Mouse (Mus musculus) lung, embryonic 14.5 days (tissue): ENCODE results near the gene Gm29776. TPM values are rescaled to one million over a fixed set of nuclear protein-coding genes. Genes with fewer than 3 reads are reported as not detected.

Experiments
- ATAC-seq: fragments of 200-750 bp; cut with Nextera tagmentation; 2 replicates; pipeline ENCODE4 v1.8.0; 2017; ENCODE audit warnings: mild to moderate bottlenecking, moderate TSS enrichment, moderate library complexity; ENCODE audit not compliant: insufficient read depth
- DNase-seq: peaks from one replicate; pipeline ENCODE4 v3.0.0-alpha.2; 2015
- H3K27ac ChIP-seq: fragments of 300-500 bp; sonication (generic); 2 replicates; pipeline ENCODE4 v1.5.1; 2014; ENCODE audit warnings: low read depth, mild to moderate bottlenecking, moderate library complexity
- H3K27me3 ChIP-seq: fragments of 300-500 bp; sonication (generic); 2 replicates; pipeline ENCODE4 v1.6.1; 2014; ENCODE audit warnings: low read length, control low read depth; ENCODE audit not compliant: insufficient read depth
- H3K36me3 ChIP-seq: fragments of 300-500 bp; sonication (generic); 2 replicates; pipeline ENCODE4 v1.6.1; 2014; ENCODE audit warnings: control low read depth; ENCODE audit not compliant: insufficient read depth
- H3K4me1 ChIP-seq: fragments of 300-500 bp; sonication (generic); 2 replicates; pipeline ENCODE4 v1.6.1; 2014; ENCODE audit warnings: antibody characterized with exemption, control low read depth; ENCODE audit not compliant: insufficient read depth
- H3K4me2 ChIP-seq: fragments of 300-500 bp; sonication (generic); 2 replicates; pipeline ENCODE4 v1.6.1; 2014; ENCODE audit warnings: mild to moderate bottlenecking
- H3K4me3 ChIP-seq: fragments of 300-500 bp; sonication (generic); 2 replicates; pipeline ENCODE4 v1.5.1; 2014; ENCODE audit warnings: low read depth, low read length
- H3K9ac ChIP-seq: fragments of 300-500 bp; sonication (generic); 2 replicates; pipeline ENCODE4 v1.6.1; 2014
- H3K9me3 ChIP-seq: fragments of 300-500 bp; sonication (generic); 2 replicates; pipeline ENCODE4 v1.6.1; 2016; ENCODE audit warnings: low read depth, low read length, control low read depth
- CTCF ChIP-seq: IDR thresholded peaks from 2 replicates; pipeline ENCODE4 v1.5.1; 2016; ENCODE audit warnings: antibody characterized with exemption, low read depth
- WGBS: fragments of 180-500 bp; shearing (Covaris S2); extraction: QIAGEN DNeasy Blood & Tissue Kit; methylation state at CpG from one replicate; pipeline ENCODE4 v1.1.7; 2014; 5-methylcytosine and 5-hydroxymethylcytosine counted together
- polyA plus RNA-seq: library from polyadenylated mRNA; unstranded; fragments of >200 nt; fragmentation: Nextera tagmentation; extraction: Ambion mirVana; gene quantifications from 2 replicates; pipeline ENCODE4 v1.2.1, GENCODE M21; 2014

Gm29776 gene
- 0.12 and 0.15 TPM in 2 replicates for polyA plus RNA-seq

GRCm38 (mm10) chr14:54698733-54699132 is at the start of gene Gm29776:
TSS of gene Gm29776 (minus strand) at chr14:54698833.
- TF ChIP-seq CTCF = no peak
- Histone ChIP-seq H3K4me2 (no peak within 1 kb of the TSS), H3K27ac (no peak within 1 kb of the TSS), H3K4me1 (no peaks in the 10 kb centered on the region), H3K4me3 (no peak within 1 kb of the TSS), H3K27me3 (no peaks in the 10 kb centered on the region), H3K36me3 (0 out of 2 replicates have a peak, but pooled peaks cover 3% of the 10 kb centered on the region), H3K9ac (no peak within 1 kb of the TSS), H3K9me3 (no peaks in the 10 kb centered on the region)
- ATAC-seq (no peak), DNase-seq (no peak)
- 56% methylated on average over 4 of the region's 4 CpGs for WGBS

- no peak for TF ChIP-seq CTCF
- Histone ChIP-seq H3K27me3 (no peaks in the 10 kb centered on the region), H3K4me1 (no peaks in the 10 kb centered on the region), H3K4me2 (no peak overlapping the region), H3K9ac (no peak overlapping the region), H3K36me3 (no peaks in the 10 kb centered on the region), H3K27ac (no peak overlapping the region), H3K9me3 (no peaks in the 10 kb centered on the region), H3K4me3 (no peak overlapping the region)
- 82% methylated on average over 9 of the region's 9 CpGs for WGBS
- ATAC-seq (no peak), DNase-seq (no peak)
Observed at GRCm38 (mm10) chr14:54746038-54746437, 47.4 kb upstream of the Gm29776 start.

GRCm38 (mm10) chr14:54744473-54744872 is 45.8 kb upstream of the Gm29776 start:
- Histone ChIP-seq H3K27ac (no peak overlapping the region), H3K4me2 (no peak overlapping the region), H3K9ac (no peak overlapping the region), H3K9me3 (no peaks in the 10 kb centered on the region), H3K4me1 (no peaks in the 10 kb centered on the region), H3K4me3 (no peak overlapping the region), H3K27me3 (no peaks in the 10 kb centered on the region), H3K36me3 (no peaks in the 10 kb centered on the region)
- no peak for TF ChIP-seq CTCF
- DNase-seq (no peak), ATAC-seq (no peak)
- WGBS = 34% methylated on average over 8 of the region's 8 CpGs

GRCm38 (mm10) chr14:54742375-54742774 is 43.7 kb upstream of the Gm29776 start:
- no peaks in the 10 kb centered on the region for H3K27me3 ChIP-seq
- H3K9me3 ChIP-seq = no peaks in the 10 kb centered on the region
- no peak for ATAC-seq
- no peak overlapping the region for H3K9ac ChIP-seq
- no peak overlapping the region for H3K27ac ChIP-seq
- DNase-seq = peak; percentile 38
- no peak overlapping the region for H3K4me3 ChIP-seq
- H3K4me1 ChIP-seq = no peaks in the 10 kb centered on the region
- 51% methylated on average over 2 of the region's 2 CpGs for WGBS
- no peak overlapping the region for H3K4me2 ChIP-seq
- TF ChIP-seq CTCF = no peak
- no peaks in the 10 kb centered on the region for H3K36me3 ChIP-seq

- WGBS = 72% methylated on average over 6 of the region's 6 CpGs
- no peak overlapping the region for H3K9ac ChIP-seq
- no peak overlapping the region for H3K4me2 ChIP-seq
- H3K4me1 ChIP-seq = no peaks in the 10 kb centered on the region
- no peaks in the 10 kb centered on the region for H3K36me3 ChIP-seq
- H3K27me3 ChIP-seq = no peaks in the 10 kb centered on the region
- no peaks in the 10 kb centered on the region for H3K9me3 ChIP-seq
- DNase-seq (no peak), ATAC-seq (no peak)
- no peak overlapping the region for H3K4me3 ChIP-seq
- no peak overlapping the region for H3K27ac ChIP-seq
- no peak for TF ChIP-seq CTCF
Observed at GRCm38 (mm10) chr14:54741721-54742120, 43.1 kb upstream of the Gm29776 start.

GRCm38 (mm10) chr14:54737634-54738033 is 39.0 kb upstream of the Gm29776 start:
- H3K27me3 ChIP-seq = no peaks in the 10 kb centered on the region
- no peak overlapping the region for H3K4me2 ChIP-seq
- no peak for TF ChIP-seq CTCF
- H3K27ac ChIP-seq = no peak overlapping the region
- ATAC-seq = no peak
- no peak overlapping the region for H3K9ac ChIP-seq
- H3K9me3 ChIP-seq = no peaks in the 10 kb centered on the region
- no peaks in the 10 kb centered on the region for H3K36me3 ChIP-seq
- H3K4me1 ChIP-seq = no peaks in the 10 kb centered on the region
- no peak overlapping the region for H3K4me3 ChIP-seq
- DNase-seq = no peak
- 82% methylated on average over 10 of the region's 10 CpGs for WGBS

GRCm38 (mm10) chr14:54736555-54737552 is 38.2 kb upstream of the Gm29776 start:
- DNase-seq (no peak), ATAC-seq (no peak)
- Histone ChIP-seq H3K27ac (no peak overlapping the region), H3K4me1 (no peaks in the 10 kb centered on the region), H3K4me2 (no peak overlapping the region), H3K9ac (no peak overlapping the region), H3K9me3 (no peaks in the 10 kb centered on the region), H3K4me3 (no peak overlapping the region), H3K36me3 (no peaks in the 10 kb centered on the region), H3K27me3 (no peaks in the 10 kb centered on the region)
- TF ChIP-seq CTCF = no peak
- WGBS = 67% methylated on average over 14 of the region's 14 CpGs
